Mouse (Mus musculus) inflammation-experienced regulatory T-cells, adult 6 months (primary cell): Measurements from ENCODE around the gene Ncapd2. TPM values are rescaled to one million over a fixed set of nuclear protein-coding genes. Genes with fewer than 3 reads are reported as not detected.
"Not testable (repeated sequence)": the region's sequence is repeated elsewhere in the genome, so short reads cannot be mapped to it uniquely, and the experiment has no call there.

ENCODE experiments used
- ATAC-seq: one replicate; pipeline ENCODE4 v1.8.0; 2017
- polyA plus RNA-seq, 3 experiments: library from polyadenylated mRNA; unstranded; fragments of 100-300 nt; shearing (Covaris generic); gene quantifications; one replicate each; pipeline ENCODE4 v1.2.1; 2017

The Ncapd2 gene
- polyA plus RNA-seq, 3 experiments from 2014 or later = 25.4 to 88.8 (median 51.2) TPM

DNA sequence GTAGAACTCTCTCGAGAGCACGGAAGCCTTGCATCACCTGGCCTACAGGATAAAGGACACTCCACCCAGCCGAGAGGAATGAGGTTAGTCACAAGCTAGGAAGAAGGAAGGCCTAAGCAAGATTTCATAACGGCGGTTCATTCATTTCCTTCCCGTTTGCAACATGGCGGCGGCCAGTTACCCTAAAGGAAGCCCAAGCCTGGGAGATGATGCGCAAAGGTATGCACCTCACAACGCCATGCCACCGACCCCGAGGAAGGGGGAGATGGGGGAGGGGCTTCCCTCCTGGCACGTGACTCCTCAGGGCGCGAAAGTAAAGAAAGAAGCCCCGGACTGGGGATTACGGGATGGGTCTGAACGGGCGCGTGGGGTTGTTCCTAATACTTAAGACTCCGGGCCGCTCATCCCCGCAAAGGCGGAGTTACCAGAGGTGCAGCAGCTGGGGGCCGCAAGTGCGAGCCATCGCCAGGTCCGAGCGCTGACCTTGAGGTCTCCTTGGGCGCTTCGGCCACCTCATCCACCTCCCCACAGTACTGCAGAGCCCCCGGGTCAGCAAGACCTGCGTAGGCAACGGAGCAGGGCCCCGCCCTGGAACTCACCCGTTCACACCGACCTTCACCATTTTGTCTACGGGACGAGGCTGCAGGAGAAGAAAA lies 26.7 kb downstream of the Ncapd2 start:
- peak; percentile 24 for ATAC-seq

- ATAC-seq = no peak
These were observed 27.5 kb downstream of the Ncapd2 start for GRCm38 (mm10) chr6:125163801-125164657.

- not testable (repeated sequence) for ATAC-seq
These were observed 28.7 kb downstream of the Ncapd2 start for GRCm38 (mm10) chr6:125162615-125163305.

DNA sequence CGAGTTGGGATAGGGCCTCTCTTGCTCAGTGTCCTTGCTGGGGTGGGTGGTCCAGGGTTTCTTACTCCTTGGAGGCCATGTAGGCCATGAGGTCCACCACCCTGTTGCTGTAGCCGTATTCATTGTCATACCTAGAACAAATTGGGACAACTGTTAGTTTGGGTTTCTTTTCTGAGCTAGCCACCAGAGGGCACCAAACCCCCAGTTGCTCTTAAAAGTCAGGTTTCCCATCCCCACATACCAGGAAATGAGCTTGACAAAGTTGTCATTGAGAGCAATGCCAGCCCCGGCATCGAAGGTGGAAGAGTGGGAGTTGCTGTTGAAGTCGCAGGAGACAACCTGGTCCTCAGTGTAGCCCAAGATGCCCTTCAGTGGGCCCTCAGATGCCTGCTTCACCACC lies 29.5 kb downstream of the Ncapd2 start:
- ATAC-seq = not testable (repeated sequence)

GRCm38 (mm10) chr6:125160854-125161760 lies 30.4 kb downstream of the Ncapd2 start:
- ATAC-seq = no peak

- ATAC-seq = no peak
These were observed 31.0 kb downstream of the Ncapd2 start for GRCm38 (mm10) chr6:125160558-125160853.

GRCm38 (mm10) chr6:125159773-125160557 lies 31.5 kb downstream of the Ncapd2 start:
- no peak for ATAC-seq

DNA sequence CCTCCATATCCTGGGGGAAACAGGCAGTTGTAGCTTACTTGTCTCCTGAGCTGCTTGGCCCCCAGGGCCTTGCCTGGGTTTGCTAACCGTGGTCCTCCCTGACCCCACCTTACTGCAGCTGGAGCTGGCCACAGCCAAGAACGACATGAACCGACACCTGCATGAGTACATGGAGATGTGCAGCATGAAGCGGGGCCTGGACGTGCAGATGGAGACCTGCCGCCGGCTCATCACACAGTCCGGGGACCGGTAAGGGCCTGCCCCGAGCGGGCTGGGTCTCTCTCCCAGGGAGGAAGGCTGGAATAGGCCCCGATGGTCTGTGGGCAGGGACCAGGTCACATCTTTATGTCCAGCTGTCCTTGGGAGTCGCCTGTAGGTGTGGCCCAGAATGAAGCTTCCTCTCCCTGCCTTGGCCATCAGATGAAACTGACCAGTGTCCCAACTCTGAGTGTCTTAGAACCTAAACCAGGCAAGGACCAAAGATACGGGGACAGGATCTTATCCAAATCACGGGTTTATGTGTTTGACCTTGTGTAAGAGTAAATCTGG lies 32.5 kb downstream of the Ncapd2 start:
- ATAC-seq = no peak

- ATAC-seq = no peak
These were observed 34.4 kb downstream of the Ncapd2 start for GRCm38 (mm10) chr6:125156903-125157614.

DNA sequence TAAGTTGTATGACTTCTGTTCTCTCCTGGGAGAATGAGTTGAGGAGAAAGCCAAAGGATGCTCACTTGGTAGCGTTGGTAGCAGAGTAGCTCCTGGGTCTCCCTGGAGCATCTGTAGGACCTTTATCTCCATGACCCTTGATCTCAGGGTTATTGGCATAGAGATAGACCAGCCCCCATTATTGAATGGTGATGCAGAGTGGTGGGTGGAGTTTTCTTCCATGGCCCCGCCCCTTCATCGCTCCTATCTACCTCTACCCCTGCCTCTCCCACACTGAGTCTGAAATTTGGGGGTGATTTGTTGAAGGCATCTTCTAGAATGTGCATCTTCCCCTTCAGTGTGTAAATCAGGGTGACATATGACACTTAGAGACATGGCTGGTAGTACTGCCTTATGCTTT lies 35.0 kb downstream of the Ncapd2 start:
- ATAC-seq = no peak

GRCm38 (mm10) chr6:125155262-125155661 lies 36.2 kb downstream of the Ncapd2 start:
- no peak for ATAC-seq

DNA sequence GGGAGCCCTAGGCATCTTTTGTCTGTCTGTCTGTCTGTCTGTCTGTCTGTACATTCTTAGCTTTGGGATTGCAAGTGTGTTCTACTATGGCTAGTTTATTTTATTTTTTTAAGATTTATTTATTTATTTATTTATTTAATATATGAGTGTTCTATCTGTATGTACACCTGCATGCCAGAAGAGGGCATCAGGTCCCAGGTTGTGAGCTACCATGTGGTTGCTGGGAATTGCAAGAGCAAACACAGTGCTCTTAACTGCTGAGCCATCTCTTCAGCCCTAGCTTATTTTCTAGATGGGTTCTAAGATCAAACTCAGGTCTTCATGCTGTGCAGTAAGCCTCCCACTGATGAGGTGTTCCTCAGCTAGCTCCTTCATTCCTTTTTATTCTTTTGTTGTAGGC lies 37.0 kb downstream of the Ncapd2 start:
- peak; percentile 54 for ATAC-seq

DNA sequence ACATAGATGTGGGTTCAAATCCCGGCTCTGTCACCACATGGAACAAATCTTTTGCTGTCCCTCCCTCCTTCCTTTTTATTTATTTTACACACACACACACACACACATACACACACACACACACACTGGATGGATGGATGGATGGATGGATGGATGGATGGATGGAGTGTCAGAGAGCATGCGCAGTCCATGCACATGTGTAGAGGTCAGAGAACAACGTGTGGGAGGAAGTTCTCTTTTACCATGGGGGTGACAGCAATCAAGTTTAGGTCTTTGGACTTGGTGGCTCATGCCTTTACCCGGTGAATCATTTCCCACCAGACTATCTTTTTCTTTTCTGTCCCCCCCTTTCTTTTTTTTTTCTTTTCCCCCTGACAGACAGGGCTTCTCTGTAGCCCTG lies 37.8 kb downstream of the Ncapd2 start:
- ATAC-seq = no peak

DNA sequence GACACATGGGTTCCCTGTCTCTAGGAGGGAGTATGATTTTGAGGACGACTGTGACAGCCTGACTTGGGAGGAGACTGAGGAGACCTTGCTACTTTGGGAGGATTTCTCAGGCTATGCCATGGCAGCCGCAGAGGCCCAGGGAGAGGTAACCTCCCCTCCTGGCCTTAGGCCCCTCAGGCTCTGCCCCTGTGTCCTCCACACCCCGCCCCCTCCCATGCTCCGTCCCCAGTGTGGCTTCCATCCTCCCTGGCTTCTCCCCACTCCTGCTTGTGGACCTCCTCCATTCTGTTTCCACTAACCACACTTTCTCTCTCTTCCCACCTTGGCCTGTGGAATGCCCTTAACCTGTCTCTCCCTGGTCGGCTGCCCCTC lies 38.5 kb downstream of the Ncapd2 start:
- ATAC-seq = no peak

GRCm38 (mm10) chr6:125152212-125153017 lies 39.1 kb downstream of the Ncapd2 start:
- ATAC-seq = no peak

DNA sequence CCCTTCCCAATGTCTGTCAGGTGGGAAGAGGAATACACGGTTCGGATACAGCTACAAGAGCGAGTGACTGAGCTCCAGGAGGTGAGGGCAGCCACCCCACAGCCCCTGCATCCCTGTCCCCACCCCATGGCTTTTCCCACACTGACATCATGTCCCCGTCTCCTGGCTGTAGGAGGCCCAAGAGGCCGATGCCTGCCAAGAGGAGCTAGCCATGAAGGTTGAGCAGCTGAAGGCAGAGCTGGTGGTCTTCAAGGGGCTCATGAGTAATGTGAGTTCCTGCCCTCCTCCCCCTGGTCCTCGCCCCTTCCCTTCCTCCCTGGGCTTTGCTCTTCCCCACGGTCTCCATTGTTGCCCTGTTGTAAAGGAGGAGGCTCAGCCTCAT lies 41.9 kb downstream of the Ncapd2 start:
- ATAC-seq = no peak

GRCm38 (mm10) chr6:125148926-125149568 lies 42.5 kb downstream of the Ncapd2 start:
- ATAC-seq = no peak

GRCm38 (mm10) chr6:125148251-125148925 lies 43.1 kb downstream of the Ncapd2 start:
- ATAC-seq = no peak

- no peak for ATAC-seq
These were observed 44.2 kb downstream of the Ncapd2 start for GRCm38 (mm10) chr6:125147329-125147728.
